Mouse (Mus musculus): ENCODE data around the gene Olfr684.

The Olfr684 gene

GRCm38 (mm10) chr7:105163553-105163952, at the start of gene Olfr684:
Gene Olfr684, minus strand, starts transcription at chr7:105163653.
- no peak for DNase-seq (ENCODE audit: low spot score)

GRCm38 (mm10) chr7:105207385-105207784, 43.9 kb upstream of the Olfr684 start, which contains the start of gene Olfr686:
Gene Olfr686, minus strand, starts transcription at chr7:105207485.
- DNase-seq (ENCODE audit: low spot score), result no peak

- no peak for DNase-seq (ENCODE audit: low spot score)
Observed at GRCm38 (mm10) chr7:105185912-105186311, 22.5 kb upstream of the Olfr684 start, which contains the start of gene Olfr685. Gene Olfr685, minus strand, starts transcription at chr7:105186012.

GRCm38 (mm10) chr7:105170773-105171172, 7.3 kb upstream of the Olfr684 start:
- no peak for DNase-seq (ENCODE audit: low spot score)

- no peak for DNase-seq (ENCODE audit: low spot score)
Observed at GRCm38 (mm10) chr7:105146912-105147311, 16.5 kb downstream of the Olfr684 start, which contains the start of gene Olfr683. Gene Olfr683, minus strand, starts transcription at chr7:105147012.

GRCm38 (mm10) chr7:105141275-105141674, 22.2 kb downstream of the Olfr684 start:
- DNase-seq (ENCODE audit: low spot score), result no peak

GRCm38 (mm10) chr7:105116536-105116935, 46.9 kb downstream of the Olfr684 start, which contains the start of gene Olfr681:
Gene Olfr681, plus strand, starts transcription at chr7:105116836.
- DNase-seq (ENCODE audit: low spot score), result no peak

Data from urinary bladder, postnatal 25 days (tissue).